Mouse (Mus musculus) adrenal gland, adult 10 weeks (tissue): ENCODE data around the gene Rgn. TPM values are rescaled to one million over a fixed set of nuclear protein-coding genes. Genes with fewer than 3 reads are reported as not detected.

Source experiments
- polyA plus RNA-seq: library from polyadenylated mRNA; stranded (reverse); fragments of 350-450 nt; fragmentation: Illumina TruSeq; extraction: RNeasy Lipid Tissue Mini Kit (QIAGEN cat#74804); gene quantifications from one replicate; pipeline ENCODE4 v1.2.3, GENCODE M21; 2014; ENCODE audit warnings: low read depth, low replicate concordance

Rgn gene
- polyA plus RNA-seq = 8.8 TPM

DNA sequence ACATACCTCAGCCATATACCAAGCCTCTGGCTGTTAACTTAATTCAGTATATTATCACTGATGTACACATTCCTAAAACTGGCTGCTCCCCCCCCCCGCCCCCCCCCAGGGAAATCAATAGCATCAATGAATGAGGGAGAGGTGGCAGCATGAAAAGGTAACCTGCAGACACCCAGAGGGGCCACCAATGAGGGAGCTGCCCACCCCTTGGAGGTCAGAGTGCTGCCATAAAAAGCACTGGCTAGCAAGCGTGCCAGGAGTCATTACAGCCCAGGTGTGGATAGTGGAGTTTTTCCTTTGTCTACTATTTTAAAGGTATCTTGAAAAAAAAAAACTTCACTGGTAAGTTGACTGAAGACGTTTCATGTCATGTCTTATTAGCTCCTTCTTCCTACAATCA lies at the start of gene Rgn:
Rgn (plus strand) TSS at position 256 of the 400 bp plus-strand sequence.

Other genes starting within 250 kb of the Rgn start
- 55.2 TPM for gene Rp2, start 185.3 kb upstream of the Rgn start, polyA plus RNA-seq
- gene Jade3, start 124.1 kb upstream of the Rgn start, polyA plus RNA-seq = 12.6 TPM
- gene Rbm10, start 67.7 kb downstream of the Rgn start, polyA plus RNA-seq = 6.1 TPM
- 48.1 TPM for gene Ndufb11, start 67.8 kb downstream of the Rgn start, polyA plus RNA-seq
- 233 TPM for gene Uba1, start 108.5 kb downstream of the Rgn start, polyA plus RNA-seq
- 38.8 TPM for gene Cdk16, start 138.2 kb downstream of the Rgn start, polyA plus RNA-seq
- gene Usp11, start 154.1 kb downstream of the Rgn start, polyA plus RNA-seq = 11.5 TPM
- 136 TPM for gene Araf, start 248.0 kb downstream of the Rgn start, polyA plus RNA-seq